Mouse (Mus musculus): ENCODE data around the gene Psme2b.
"Not testable (repeated sequence)": the region's sequence is repeated elsewhere in the genome, so short reads cannot be mapped to it uniquely, and the experiment has no call there.

The Psme2b gene

DNA sequence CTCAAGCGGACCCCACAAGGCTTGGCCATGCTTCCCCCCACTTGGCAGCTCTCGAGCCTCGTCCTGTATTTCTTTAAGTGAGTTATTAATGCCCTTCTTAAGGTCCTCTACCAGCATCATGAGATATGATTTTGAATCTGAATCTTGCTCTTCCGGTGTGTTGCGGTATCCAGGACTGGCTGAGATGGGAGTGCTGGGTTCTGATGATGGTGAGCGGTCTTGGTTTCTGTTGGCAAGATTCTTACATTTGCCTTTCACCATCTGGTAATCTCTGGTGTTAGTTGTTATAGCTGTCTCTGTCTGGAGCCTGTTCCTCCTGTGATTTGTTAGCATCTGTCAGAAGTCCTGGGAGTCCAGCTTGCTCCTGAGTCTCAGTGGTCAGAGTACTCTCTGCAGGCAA is at the start of gene Psme2b:
Psme2b (minus strand) TSS at position 101 of the 400 bp plus-strand sequence.
- DNase-seq (ENCODE audit: low spot score), result not testable (repeated sequence)

GRCm38 (mm10) chr11:48994018-48994417 is 48.0 kb upstream of the Psme2b start, which contains the start of gene Tgtp1:
Gene Tgtp1, minus strand, starts transcription at chr11:48994172.
- DNase-seq (ENCODE audit: low spot score), result not testable (repeated sequence)

GRCm38 (mm10) chr11:48993296-48993695 is 47.3 kb upstream of the Psme2b start:
- not testable (repeated sequence) for DNase-seq (ENCODE audit: low spot score)

GRCm38 (mm10) chr11:48991740-48992520 is 45.9 kb upstream of the Psme2b start, which contains the start of gene Gm12185:
Gene Gm12185, minus strand, starts transcription at chr11:48992226.
- not testable (repeated sequence) for DNase-seq (ENCODE audit: low spot score)

DNA sequence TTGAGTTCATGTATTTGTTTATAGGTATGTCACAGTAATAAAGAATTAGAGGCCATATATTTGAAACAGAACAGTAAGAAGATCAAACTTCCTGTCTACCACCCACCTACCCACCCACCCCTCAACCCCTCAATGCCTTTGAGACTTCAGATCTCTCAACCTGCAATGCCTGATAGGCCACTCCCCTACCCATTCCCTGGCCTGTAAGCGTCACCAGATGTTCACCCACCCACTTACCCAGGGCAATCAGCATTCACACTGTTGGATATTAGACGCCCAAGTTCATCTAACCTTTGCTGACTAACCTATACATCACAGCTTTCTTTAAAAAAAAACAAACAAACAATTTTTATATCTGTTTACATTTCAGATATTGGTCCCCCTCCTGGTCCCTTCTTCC is 44.0 kb upstream of the Psme2b start:
- not testable (repeated sequence) for DNase-seq (ENCODE audit: low spot score)

DNA sequence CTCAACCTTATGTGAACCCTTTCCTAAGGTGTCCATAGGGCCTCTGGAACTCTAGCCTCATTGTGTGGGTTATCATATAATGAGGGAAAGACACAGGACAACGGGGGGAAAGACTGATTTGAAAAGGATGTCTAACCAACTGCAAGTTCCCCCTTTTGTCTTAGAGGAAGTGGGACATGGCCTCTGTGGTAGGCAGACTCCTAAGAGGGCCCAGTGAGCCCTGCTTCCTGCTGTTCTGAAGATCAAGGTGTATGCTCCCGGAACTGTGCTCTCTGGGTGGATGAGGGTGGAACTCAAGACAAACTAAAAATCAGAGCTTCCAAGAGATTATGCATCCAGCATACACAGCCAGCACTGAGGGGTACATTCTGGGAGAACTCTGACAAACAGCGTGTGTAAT is 42.2 kb upstream of the Psme2b start:
- DNase-seq (ENCODE audit: low spot score), result not testable (repeated sequence)

DNA sequence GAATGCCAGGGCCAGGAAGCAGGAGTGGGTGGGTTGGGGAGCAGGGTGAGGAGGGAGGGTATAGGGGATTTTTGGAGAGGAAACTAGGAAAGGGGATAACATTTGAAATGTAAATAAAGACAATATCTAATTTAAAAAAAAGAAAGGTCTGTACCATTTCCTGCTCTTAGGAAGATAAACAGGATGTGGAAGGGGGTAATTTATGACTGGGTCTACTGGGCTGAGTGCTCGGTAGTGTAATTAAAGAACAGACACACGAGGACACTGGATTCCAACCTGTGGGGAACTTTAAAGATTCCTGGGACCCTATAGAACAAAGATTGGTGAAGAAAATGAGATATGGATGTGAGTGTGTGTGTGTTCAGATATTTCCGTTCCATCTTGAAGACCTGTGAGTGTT is 36.9 kb upstream of the Psme2b start:
- DNase-seq (ENCODE audit: low spot score), result not testable (repeated sequence)

GRCm38 (mm10) chr11:48980052-48980451 is 34.1 kb upstream of the Psme2b start:
- not testable (repeated sequence) for DNase-seq (ENCODE audit: low spot score)

GRCm38 (mm10) chr11:48979251-48979650 is 33.3 kb upstream of the Psme2b start, which contains the start of gene 9930111J21Rik1:
Gene 9930111J21Rik1, minus strand, starts transcription at chr11:48979398.
- not testable (repeated sequence) for DNase-seq (ENCODE audit: low spot score)

DNA sequence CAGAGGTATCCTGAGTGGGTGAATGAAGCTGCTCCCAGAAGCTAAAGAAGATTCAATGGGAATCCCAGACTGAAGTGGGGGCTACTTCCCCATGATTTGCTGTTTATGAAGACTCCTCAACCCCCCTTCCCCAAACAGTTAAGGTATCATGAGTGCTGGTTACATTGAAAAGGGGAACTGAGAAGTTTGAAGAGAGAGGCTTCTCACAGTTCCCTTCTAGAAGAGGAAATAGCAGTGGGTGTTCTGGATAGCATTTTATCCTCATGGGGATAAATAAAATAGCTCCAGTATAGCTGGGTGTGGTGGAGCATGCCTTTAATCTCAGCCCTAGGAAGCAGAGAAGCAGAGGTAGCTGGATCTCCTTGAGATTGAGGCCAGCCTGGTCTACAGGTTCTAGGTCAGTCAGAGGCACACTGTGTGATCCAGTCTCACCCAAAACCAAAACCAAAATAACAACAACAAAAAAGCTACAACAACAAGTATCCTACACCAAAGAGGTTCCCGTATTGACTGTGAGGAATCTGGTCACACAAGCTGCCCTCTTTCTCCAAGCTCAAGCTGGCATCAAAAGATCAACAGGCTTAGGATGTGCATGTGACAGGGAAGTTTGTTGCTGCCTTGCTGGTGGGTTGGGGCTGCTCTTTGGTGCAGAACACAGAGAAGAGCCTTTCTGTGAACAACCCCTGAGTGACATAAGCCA is 32.4 kb upstream of the Psme2b start, which contains the start of gene Olfr56:
Olfr56 (plus strand) TSS at position 650 of the 700 bp plus-strand sequence.
- not testable (repeated sequence) for DNase-seq (ENCODE audit: low spot score)

DNA sequence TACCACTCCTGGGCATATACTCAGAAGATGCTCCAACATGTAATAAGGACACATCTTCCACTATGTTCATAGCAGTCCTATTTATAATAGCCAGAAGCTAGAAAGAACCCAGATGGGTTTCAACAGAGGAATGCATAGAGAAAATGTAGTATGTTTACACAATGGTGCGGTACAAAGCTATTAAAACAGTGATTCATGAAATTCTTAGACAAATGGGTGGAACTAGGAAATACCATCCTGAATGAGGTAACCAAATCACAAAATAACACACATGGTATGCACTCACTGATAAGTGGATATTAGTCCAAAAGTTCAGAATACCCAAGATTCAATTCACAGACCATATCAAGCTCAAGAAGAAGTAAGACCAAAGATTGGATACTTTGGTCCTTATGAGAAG is 28.7 kb upstream of the Psme2b start:
- DNase-seq (ENCODE audit: low spot score), result not testable (repeated sequence)

DNA sequence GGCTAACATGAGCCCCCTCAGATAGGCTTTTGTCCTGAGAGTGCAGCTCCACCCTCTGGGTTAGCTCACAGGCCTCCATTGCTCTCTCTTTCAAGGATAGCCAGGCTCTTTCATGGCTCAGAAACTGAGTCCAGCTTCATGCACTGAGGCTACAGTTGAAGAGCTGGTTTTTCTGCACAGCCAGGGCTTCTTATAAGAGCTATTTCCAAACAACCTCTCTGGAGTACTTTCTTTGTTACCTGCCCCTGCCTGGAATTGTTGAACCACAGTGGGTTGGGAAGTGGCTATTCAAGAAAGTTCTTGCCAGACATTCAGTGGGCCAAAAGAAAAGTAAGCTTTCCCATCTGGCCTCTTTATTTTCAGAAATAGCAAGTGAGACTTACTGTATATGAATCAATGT is 6.7 kb downstream of the Psme2b start:
- DNase-seq (ENCODE audit: low spot score), result not testable (repeated sequence)

- not testable (repeated sequence) for DNase-seq (ENCODE audit: low spot score)
Observed at GRCm38 (mm10) chr11:48935291-48935690, 10.7 kb downstream of the Psme2b start.

- DNase-seq (ENCODE audit: low spot score), result not testable (repeated sequence)
Observed at GRCm38 (mm10) chr11:48933923-48934322, 12.1 kb downstream of the Psme2b start.

DNA sequence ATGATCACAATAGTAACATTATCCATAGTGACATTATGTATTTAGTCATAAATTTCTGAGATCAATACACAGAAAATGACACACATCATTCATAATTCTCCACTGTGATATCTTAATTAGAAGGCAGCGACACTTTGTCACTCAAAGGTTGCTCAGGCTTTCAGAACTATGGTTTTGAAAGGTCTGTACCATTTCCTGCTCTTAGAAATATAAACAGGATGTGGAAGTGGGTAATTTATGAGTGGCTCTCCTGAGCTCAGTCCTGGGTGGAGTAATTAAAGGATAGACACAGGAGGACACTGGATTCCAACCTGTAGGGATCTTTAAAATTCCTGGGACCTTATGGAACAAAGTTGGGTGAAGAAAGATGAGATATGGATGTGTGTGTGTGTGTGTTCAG is 12.6 kb downstream of the Psme2b start:
- not testable (repeated sequence) for DNase-seq (ENCODE audit: low spot score)

- not testable (repeated sequence) for DNase-seq (ENCODE audit: low spot score)
Observed at GRCm38 (mm10) chr11:48928068-48928467, 17.9 kb downstream of the Psme2b start.

DNA sequence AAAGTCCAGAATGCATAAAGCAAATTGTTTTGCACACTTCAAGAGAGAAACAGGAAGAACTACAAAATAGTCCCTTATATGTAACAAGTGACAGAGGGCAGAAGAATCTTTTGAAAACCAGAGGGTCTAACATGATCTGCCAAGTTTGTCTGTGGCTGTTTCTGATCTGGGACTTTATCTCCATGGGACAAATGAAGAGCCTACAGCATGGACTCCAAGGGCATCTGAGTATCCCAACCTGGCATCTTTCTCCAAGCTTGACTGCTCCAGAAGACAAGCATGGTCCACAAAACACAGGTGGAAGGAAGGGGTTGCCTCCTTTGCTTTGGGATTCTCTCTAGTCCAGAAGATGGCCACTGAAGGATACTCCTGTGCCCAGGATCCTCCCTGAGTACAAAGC is 19.6 kb downstream of the Psme2b start:
- DNase-seq (ENCODE audit: low spot score), result not testable (repeated sequence)

GRCm38 (mm10) chr11:48923818-48924217 is 22.2 kb downstream of the Psme2b start:
- DNase-seq (ENCODE audit: low spot score), result not testable (repeated sequence)

DNA sequence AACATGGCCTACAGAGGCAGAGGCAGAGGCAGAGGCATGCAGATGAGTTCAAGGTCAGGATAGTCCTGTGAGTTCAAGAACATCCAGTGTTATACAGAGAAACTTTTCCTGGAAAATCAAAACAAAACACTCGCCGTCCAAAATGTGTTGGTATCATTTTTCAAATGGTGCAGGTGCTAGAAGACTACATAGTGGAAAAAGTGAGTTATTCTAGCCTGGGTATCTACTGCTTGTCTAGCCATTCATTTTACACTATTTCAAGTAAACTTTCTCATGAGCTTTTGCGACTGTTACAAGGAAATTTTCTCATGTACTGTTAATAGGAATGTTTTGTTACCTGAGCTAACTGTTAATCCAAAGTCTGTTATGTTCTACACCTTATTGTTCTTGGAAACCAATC is 27.6 kb downstream of the Psme2b start:
- DNase-seq (ENCODE audit: low spot score), result no peak

DNA sequence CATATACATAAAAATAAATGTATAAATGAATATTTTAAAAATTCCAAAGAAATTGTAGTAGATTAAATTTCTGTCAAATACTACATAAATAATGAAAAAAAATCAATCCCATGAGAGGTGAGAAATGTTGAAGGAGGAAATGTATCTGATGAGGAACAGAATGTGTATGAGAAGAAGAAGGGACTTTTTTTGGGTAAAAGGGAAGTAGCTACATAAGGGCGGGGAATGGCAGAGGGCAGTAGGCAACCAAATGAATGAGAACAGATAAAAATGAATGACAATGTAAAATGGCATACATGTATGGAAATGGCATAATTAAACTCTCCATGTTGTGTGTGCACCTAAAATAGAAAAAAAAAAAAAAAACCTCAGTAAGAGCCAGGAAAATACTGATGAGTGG is 32.4 kb downstream of the Psme2b start:
- no peak for DNase-seq (ENCODE audit: low spot score)

GRCm38 (mm10) chr11:48908459-48908858 is 37.5 kb downstream of the Psme2b start:
- no peak for DNase-seq (ENCODE audit: low spot score)

DNA sequence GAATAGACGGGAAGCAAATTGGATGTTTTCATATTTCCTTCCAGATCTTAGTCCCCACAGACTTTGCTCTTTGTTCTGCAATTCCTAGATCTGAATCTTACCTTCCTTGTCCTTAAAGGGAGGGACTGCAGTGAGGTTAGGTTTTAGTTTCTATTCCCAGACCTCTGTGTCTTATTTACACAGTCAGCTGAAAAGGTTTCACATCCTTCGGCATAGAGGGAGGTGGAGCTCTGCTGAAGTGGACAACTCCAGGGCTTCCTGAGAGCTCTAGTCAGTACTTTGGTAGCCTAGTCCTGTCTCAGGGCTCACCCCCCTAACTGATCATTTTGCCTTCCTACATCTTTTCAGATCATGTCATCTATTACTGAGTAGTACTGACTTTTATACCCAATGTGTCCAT is 44.0 kb downstream of the Psme2b start, which contains the start of gene Gm5431:
Gm5431 (minus strand) TSS at position 194 of the 400 bp plus-strand sequence.
- no peak for DNase-seq (ENCODE audit: low spot score)

DNA sequence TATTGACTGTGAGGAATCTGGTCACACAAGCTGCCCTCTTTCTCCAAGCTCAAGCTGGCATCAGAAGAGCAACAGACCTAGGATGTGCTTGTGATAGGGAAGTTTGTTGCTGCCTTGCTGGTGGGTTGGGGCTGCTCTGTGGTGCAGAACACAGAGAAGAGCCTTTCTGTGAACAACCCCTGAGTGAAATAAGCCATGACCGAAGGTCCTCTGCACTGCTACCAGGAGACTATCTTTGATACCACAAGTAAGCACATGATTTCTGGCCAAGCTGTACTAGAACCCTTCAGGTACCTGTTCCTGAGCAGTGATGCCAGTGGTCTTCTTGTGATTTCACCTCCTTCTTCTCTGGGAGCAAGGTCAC is 44.4 kb downstream of the Psme2b start:
- DNase-seq (ENCODE audit: low spot score), result not testable (repeated sequence)

Measured in embryo, embryonic 10.5 days (tissue).